Mouse (Mus musculus) cerebellum, adult 9-10 months (tissue): Measurements from ENCODE around the gene Snx8.

Source experiments
- DNase-seq: peaks from one replicate; pipeline ENCODE4 v3.0.0; 2022

The Snx8 gene

GRCm38 (mm10) chr5:140339836-140340235 is 49.2 kb downstream of the Snx8 start:
- DNase-seq, result no peak

- DNase-seq, result no peak
Measured at GRCm38 (mm10) chr5:140338779-140339178, 50.3 kb downstream of the Snx8 start.

- no peak for DNase-seq
Measured at GRCm38 (mm10) chr5:140336680-140337079, 52.4 kb downstream of the Snx8 start.

- no peak for DNase-seq
Measured at GRCm38 (mm10) chr5:140333631-140334030, 55.4 kb downstream of the Snx8 start.

- DNase-seq, result no peak
Measured at GRCm38 (mm10) chr5:140332519-140332918, 56.5 kb downstream of the Snx8 start.

GRCm38 (mm10) chr5:140331615-140332512 is 57.2 kb downstream of the Snx8 start, which contains the start of gene Mrm2:
Mrm2 (minus strand) TSS chr5:140331898.
- DNase-seq, result peak; percentile 81

GRCm38 (mm10) chr5:140324058-140324457 is 65.0 kb downstream of the Snx8 start:
- DNase-seq, result no peak

- DNase-seq, result no peak
Measured at GRCm38 (mm10) chr5:140321756-140322575, 67.1 kb downstream of the Snx8 start.

GRCm38 (mm10) chr5:140321042-140321755 is 67.9 kb downstream of the Snx8 start, which contains the start of the genes Mad1l1 and Nudt1:
Mad1l1 (minus strand) TSS chr5:140321552.
Nudt1 (plus strand) TSS chr5:140321656.
- DNase-seq, result peak; percentile 94

GRCm38 (mm10) chr5:140316716-140317115 is 72.3 kb downstream of the Snx8 start:
- no peak for DNase-seq

- no peak for DNase-seq
Measured at GRCm38 (mm10) chr5:140307602-140308001, 81.5 kb downstream of the Snx8 start.

- DNase-seq, result no peak
Measured at GRCm38 (mm10) chr5:140306016-140306415, 83.0 kb downstream of the Snx8 start.

GRCm38 (mm10) chr5:140298291-140298690 is 90.8 kb downstream of the Snx8 start:
- no peak for DNase-seq

GRCm38 (mm10) chr5:140292152-140292551 is 96.9 kb downstream of the Snx8 start:
- peak; percentile 57 for DNase-seq
